Mouse (Mus musculus) small intestine, adult 2 months (tissue): ENCODE results near the gene Prkaa1.

ENCODE experiments used
- CTCF ChIP-seq: fragments of 200-500 bp; IDR thresholded peaks from 2 replicates; pipeline ENCODE4 v1.5.1; 2012; ENCODE audit warnings: low read depth, mild to moderate bottlenecking, control low read depth, inconsistent platforms, low read length, moderate library complexity, mixed read lengths; ENCODE audit not compliant: insufficient replicate concordance, insufficient read length; ENCODE audit errors: extremely low read depth
- POLR2A ChIP-seq: fragments of 200-500 bp; IDR thresholded peaks from 2 replicates; pipeline ENCODE4 v1.6.1; 2012; ENCODE audit warnings: low read depth, mild to moderate bottlenecking, control low read depth, inconsistent platforms, low read length, moderate library complexity

GRCm38 (mm10) chr15:5155093-5155492 is 11.4 kb downstream of the Prkaa1 start:
- no peak for TF ChIP-seq POLR2A
- TF ChIP-seq CTCF = no peak
